Mouse (Mus musculus) testis, adult 2 months (tissue): ENCODE measurements around the gene Syt8. TPM values are rescaled to one million over a fixed set of nuclear protein-coding genes. Genes with fewer than 3 reads are reported as not detected.

ENCODE experiments used
- H3K27ac ChIP-seq: fragments of 200-500 bp; 2 replicates; pipeline ENCODE4 v1.5.1; 2012; ENCODE audit warnings: low read depth, low read length; ENCODE audit not compliant: control insufficient read depth, insufficient read depth
- H3K27me3 ChIP-seq: fragments of 200-500 bp; 2 replicates; pipeline ENCODE4 v1.6.1; 2012; ENCODE audit warnings: mild to moderate bottlenecking, low read length, moderate library complexity; ENCODE audit not compliant: control insufficient read depth, insufficient read depth
- H3K36me3 ChIP-seq: fragments of 200-500 bp; 2 replicates; pipeline ENCODE4 v1.6.1; 2012; ENCODE audit warnings: mild to moderate bottlenecking, low read length; ENCODE audit not compliant: control insufficient read depth, insufficient read depth
- H3K4me1 ChIP-seq: fragments of 200-500 bp; 2 replicates; pipeline ENCODE4 v1.6.1; 2012; ENCODE audit warnings: low read length; ENCODE audit not compliant: control insufficient read depth, insufficient read depth
- H3K4me3 ChIP-seq: fragments of 200-500 bp; 2 replicates; pipeline ENCODE4 v1.5.1; 2012; ENCODE audit warnings: low read depth, mild to moderate bottlenecking, low read length, moderate library complexity, mixed read lengths; ENCODE audit not compliant: control insufficient read depth
- CTCF ChIP-seq: fragments of 200-500 bp; IDR thresholded peaks from 2 replicates; pipeline ENCODE4 v1.5.1; 2012; ENCODE audit warnings: low read depth, mild to moderate bottlenecking, inconsistent platforms, low read length, moderate library complexity; ENCODE audit not compliant: control insufficient read depth, insufficient read depth, insufficient replicate concordance
- POLR2A ChIP-seq: fragments of 200-500 bp; IDR thresholded peaks from 2 replicates; pipeline ENCODE4 v1.6.1; 2012; ENCODE audit warnings: low read depth, mild to moderate bottlenecking, inconsistent platforms, low read length, moderate library complexity; ENCODE audit not compliant: control insufficient read depth
- polyA plus RNA-seq: library from polyadenylated mRNA; depleted of rRNA; stranded (reverse); fragments of >200 nt; gene quantifications from 2 replicates; pipeline ENCODE4 v1.2.3, GENCODE M21; 2012

Gene Syt8
- polyA plus RNA-seq, 1 experiment, result 1.2 TPM

DNA sequence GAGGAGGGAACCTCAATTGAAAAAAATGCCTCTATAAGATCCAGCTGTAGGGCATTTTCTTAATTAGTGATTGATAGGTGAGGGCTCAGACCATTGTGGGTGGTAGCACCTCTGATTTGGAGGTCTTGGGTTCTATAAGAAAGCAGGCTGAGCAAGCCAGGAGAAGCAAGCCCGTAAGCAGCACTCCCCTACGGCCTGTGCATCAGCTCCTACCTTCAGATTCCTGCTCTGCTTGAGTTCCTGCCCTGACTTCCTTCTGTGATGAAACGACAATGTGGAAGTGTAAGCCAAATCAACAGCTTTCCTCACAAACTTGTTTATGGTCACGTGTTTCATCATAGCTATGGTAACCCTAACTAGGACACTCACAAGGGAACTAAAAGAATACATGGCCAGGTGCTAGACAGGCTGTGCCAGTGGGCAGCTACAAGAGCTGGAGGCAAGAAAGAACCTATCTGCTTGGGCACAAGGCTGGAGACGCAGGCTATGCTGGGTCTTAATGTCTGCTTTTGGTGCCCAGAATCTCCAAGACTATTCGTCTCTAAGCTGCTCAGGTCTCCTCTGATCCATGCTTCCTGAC, 14.5 kb downstream of the Syt8 start:
- Histone ChIP-seq H3K27ac (no peak overlapping the region), H3K4me1 (no peaks in the 10 kb centered on the region), H3K36me3 (no peaks in the 10 kb centered on the region), H3K27me3 (no peaks in the 10 kb centered on the region), H3K4me3 (no peak overlapping the region)
- TF ChIP-seq CTCF, result no peak
- TF ChIP-seq POLR2A, result no peak

DNA sequence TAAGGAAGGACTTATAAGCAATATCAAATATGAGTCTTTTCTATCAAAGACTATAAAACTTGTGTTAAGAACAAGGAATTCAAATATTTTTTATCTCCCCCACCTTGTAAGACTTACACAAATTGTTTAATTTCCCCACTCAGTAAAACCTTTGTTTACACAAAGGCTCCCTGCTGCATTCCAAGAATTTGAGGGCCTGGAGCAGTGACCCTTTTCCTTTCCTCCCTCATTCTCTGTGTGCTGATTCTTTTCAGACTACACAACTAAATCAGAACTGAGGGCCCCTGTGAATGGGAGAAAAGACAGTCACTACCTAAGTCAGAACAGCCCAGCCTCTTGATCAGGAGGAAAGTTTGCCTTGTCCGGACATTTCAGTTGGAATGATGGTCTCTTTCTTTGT, 20.1 kb downstream of the Syt8 start:
- Histone ChIP-seq H3K27ac (no peak overlapping the region), H3K27me3 (no peaks in the 10 kb centered on the region), H3K4me3 (no peak overlapping the region), H3K4me1 (no peaks in the 10 kb centered on the region), H3K36me3 (no peaks in the 10 kb centered on the region)
- TF ChIP-seq POLR2A (no peak), CTCF (no peak)

DNA sequence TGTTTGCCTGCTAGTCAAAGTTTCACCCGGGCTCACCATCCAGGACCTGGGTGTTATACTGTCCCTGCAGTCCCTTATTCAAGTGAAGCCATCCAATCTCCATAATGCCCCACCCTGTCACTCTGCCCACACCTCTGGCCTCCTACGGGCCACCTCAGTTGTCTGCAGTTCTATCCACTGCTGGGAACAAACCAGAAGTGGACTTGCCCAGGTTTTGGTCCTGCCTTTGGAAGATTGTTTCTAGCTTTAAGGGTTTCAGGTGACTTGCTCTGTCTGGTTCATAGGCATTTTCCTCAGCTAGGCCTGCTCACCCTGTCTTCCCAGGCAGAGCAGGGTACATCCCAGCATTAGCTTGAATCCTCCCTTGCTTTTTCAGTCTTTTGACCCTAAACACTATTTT, 20.6 kb downstream of the Syt8 start:
- Histone ChIP-seq H3K27me3 (no peaks in the 10 kb centered on the region), H3K4me1 (no peaks in the 10 kb centered on the region), H3K27ac (no peak overlapping the region), H3K4me3 (no peak overlapping the region), H3K36me3 (no peaks in the 10 kb centered on the region)
- TF ChIP-seq POLR2A (no peak), CTCF (no peak)

DNA sequence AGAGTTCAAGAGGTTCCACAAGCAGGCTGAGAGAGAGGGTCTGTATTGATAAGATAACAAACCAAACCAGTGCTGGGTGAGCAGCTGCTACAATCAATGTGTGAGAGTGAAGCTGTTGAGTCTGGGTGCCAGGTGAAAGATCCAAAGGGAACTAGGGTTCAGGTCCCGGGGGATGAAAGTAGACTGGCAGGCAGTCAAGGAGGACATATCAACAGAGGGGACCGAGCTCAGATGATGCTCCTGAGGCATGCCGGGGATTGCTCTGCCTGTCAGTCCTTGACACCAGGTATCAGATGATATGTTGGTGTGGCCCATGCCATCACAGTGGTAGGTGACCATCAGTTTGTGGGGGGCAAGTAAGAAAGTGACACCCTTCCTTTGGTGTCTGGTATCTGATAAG, 22.2 kb downstream of the Syt8 start:
- no peak overlapping the region for H3K4me3 ChIP-seq
- H3K27ac ChIP-seq, result no peak overlapping the region
- TF ChIP-seq POLR2A (no peak), CTCF (no peak)
- no peaks in the 10 kb centered on the region; the same call in 1 of the 2 replicates for H3K4me1 ChIP-seq
- H3K27me3 ChIP-seq, result no peaks in the 10 kb centered on the region
- no peaks in the 10 kb centered on the region for H3K36me3 ChIP-seq

DNA sequence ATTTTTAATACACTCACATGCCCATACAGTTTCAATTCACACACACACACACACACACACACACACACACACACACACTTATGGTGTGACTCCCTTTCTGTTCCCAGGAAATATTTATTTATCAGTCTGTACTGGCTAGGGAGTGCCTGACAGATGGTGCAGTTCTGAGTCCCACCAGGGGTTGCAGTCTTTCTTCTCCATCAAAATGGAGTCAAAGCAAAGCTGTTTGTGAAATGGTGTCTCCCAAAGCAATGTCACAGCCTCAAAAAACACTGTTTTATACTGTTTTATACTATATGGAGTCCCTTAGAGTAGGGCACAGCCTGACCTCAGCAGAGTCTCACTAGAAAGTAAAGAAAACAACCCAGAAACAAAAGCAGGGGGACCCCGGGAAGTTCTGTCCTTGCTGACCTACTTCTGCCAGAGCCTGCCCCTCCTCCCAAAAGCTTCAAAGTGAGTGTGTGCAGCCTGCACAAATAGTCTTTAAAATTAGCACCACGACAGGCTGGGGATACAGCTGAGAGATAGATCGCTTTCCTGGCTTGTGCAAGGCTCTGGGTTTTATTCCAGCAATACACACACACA, 22.7 kb downstream of the Syt8 start:
- Histone ChIP-seq H3K36me3 (no peaks in the 10 kb centered on the region), H3K27me3 (no peaks in the 10 kb centered on the region), H3K4me3 (no peak overlapping the region), H3K4me1 (no peaks in the 10 kb centered on the region; the same call in 1 of the 2 replicates), H3K27ac (no peak overlapping the region)
- no peak for TF ChIP-seq POLR2A
- TF ChIP-seq CTCF, result no peak

DNA sequence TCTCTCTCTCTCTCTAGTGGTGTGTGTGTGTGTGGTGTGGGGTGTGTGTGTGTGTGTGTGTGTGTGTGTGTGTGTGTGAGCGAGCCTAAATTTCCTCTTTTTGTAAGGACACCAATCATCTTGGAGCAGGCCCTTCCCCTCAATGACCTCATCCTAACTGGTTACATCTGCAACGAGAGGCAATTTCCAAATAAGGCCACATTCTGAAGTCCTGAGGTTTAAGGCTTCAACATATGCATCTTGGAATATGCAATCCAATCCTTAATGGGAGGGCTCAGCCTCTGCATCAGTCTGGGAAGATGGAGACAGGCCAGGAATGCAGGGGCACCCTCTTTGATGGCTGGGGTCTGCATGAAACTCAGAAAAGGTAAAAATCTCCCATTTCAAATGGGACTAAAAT, 23.4 kb downstream of the Syt8 start:
- no peaks in the 10 kb centered on the region for H3K27me3 ChIP-seq
- no peaks in the 10 kb centered on the region; the same call in 1 of the 2 replicates for H3K4me1 ChIP-seq
- no peak overlapping the region for H3K4me3 ChIP-seq
- no peak overlapping the region for H3K27ac ChIP-seq
- TF ChIP-seq POLR2A (no peak), CTCF (no peak)
- no peaks in the 10 kb centered on the region for H3K36me3 ChIP-seq

DNA sequence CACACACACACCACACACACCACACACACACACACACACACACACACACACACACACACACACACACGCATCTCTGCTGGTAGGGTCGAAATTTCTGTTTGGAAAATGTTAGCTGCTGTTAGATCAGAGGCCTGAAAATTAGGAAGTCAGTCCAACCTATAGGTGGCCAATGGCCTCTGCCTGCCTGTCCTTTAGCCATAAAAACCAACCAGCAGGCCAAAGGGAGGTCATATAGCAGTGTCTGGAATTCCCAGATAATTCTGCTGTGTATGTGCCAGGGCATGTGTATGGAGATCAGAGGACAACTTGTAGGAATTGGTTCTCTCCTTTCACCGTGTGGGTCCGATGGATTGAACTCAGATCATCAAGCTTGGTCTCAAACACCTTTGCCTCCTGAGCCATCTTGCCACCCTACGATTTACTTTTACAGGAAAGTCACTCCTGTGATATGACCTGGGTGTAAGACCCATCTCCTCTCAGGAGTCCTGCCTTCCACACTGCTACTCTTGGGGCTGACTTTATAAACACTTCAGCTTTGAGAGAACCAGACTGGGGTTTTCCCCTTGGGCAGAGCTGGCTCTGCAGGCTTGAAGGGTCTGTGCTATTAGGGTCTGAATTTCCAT, 24.1 kb downstream of the Syt8 start:
- TF ChIP-seq CTCF, result no peak
- TF ChIP-seq POLR2A, result no peak
- H3K27ac ChIP-seq, result no peak overlapping the region
- H3K4me3 ChIP-seq, result no peak overlapping the region
- no peaks in the 10 kb centered on the region for H3K36me3 ChIP-seq
- no peaks in the 10 kb centered on the region; the same call in 1 of the 2 replicates for H3K4me1 ChIP-seq
- no peaks in the 10 kb centered on the region for H3K27me3 ChIP-seq

DNA sequence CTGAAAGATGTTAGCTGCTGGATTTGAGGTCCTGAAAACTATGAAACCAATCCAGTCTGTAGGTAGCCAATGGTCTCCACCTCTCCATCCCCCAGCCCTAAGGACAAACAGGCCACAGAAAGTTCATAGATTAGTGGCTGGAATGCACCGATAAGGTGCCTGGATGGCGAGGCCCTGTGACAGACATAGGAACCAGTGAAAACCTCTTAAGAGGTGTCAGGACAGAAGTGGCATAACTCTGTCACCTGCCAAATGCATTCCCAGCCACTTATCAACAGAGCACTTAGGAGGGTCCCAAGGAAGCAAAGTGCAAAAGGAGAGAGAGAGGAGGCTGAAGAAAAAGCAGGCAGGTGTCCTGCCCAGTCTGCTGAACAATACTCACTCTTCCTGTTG, 24.6 kb downstream of the Syt8 start:
- Histone ChIP-seq H3K36me3 (no peaks in the 10 kb centered on the region), H3K27ac (no peak overlapping the region), H3K4me3 (no peak overlapping the region), H3K27me3 (no peaks in the 10 kb centered on the region), H3K4me1 (no peaks in the 10 kb centered on the region; the same call in 1 of the 2 replicates)
- TF ChIP-seq CTCF (no peak), POLR2A (no peak)
